Mouse (Mus musculus) heart, adult 2 months (tissue): ENCODE data around the gene S100a11. TPM values are rescaled to one million over a fixed set of nuclear protein-coding genes. Genes with fewer than 3 reads are reported as not detected.

Experiments used
- DNase-seq, 2 experiments: peaks; one replicate each; pipeline ENCODE4 v3.0.0; 2021
- H3K27ac ChIP-seq: fragments of 200-600 bp; 2 replicates; pipeline ENCODE4 v1.8.1; 2022
- H3K27me3 ChIP-seq: fragments of 200-500 bp; 2 replicates; pipeline ENCODE4 v1.6.1; 2012; ENCODE audit warnings: mild to moderate bottlenecking, low read length, inconsistent platforms, mixed read lengths; ENCODE audit not compliant: control insufficient read depth, insufficient read depth
- H3K36me3 ChIP-seq: fragments of 200-500 bp; 2 replicates; pipeline ENCODE4 v1.6.1; 2012; ENCODE audit warnings: low read length, inconsistent platforms; ENCODE audit not compliant: control insufficient read depth, insufficient read depth
- H3K4me1 ChIP-seq: fragments of 200-500 bp; 2 replicates; pipeline ENCODE4 v1.6.1; 2011; ENCODE audit warnings: low read length; ENCODE audit not compliant: control insufficient read depth, insufficient read depth
- H3K4me3 ChIP-seq: fragments of 200-600 bp; 2 replicates; pipeline ENCODE4 v1.8.1; 2022
- H3K79me2 ChIP-seq: fragments of 200-500 bp; replicated peaks from 2 replicates; pipeline ENCODE4 v1.6.1; 2012; ENCODE audit warnings: mild to moderate bottlenecking, inconsistent platforms, low read length, moderate library complexity, mixed read lengths; ENCODE audit not compliant: control insufficient read depth, insufficient read depth
- H3K9ac ChIP-seq: fragments of 200-500 bp; 2 replicates; pipeline ENCODE4 v1.6.1; 2012; ENCODE audit warnings: low read depth, mild to moderate bottlenecking, control low read depth, inconsistent platforms, low read length, mixed read lengths
- CTCF ChIP-seq: fragments of 200-600 bp; IDR thresholded peaks from 2 replicates; pipeline ENCODE4 v1.8.1; 2022; ENCODE audit warnings: antibody characterized with exemption, mild to moderate bottlenecking, moderate library complexity
- EP300 ChIP-seq: fragments of 200-500 bp; IDR thresholded peaks from 2 replicates; pipeline ENCODE4 v1.6.1; 2011; ENCODE audit warnings: low read depth, low read length, control low read depth; ENCODE audit not compliant: insufficient read depth
- POLR2A ChIP-seq: fragments of 200-500 bp; IDR thresholded peaks from 2 replicates; pipeline ENCODE4 v1.6.1; 2011; ENCODE audit warnings: mild to moderate bottlenecking, low read depth, low read length, control low read depth; ENCODE audit not compliant: insufficient read depth
- WGBS: fragments of 180-500 bp; shearing (Covaris S2); methylation state at CpG from one replicate; pipeline ENCODE4 v1.1.7; 2018; 5-methylcytosine and 5-hydroxymethylcytosine counted together
- intact Hi-C: fragments of 180-260 bp; cut with DNase I; formaldehyde crosslinking; loops from one replicate; pipeline ENCODE4 v1.15.1; 2025
- polyA plus RNA-seq: library from polyadenylated mRNA; depleted of rRNA; stranded (reverse); fragments of >200 nt; gene quantifications from 2 replicates; pipeline ENCODE4 v1.2.3, GENCODE M21; 2012
- total RNA-seq, 2 experiments: library from RNA; stranded (reverse); gene quantifications; 2 replicates each; pipeline ENCODE4 v1.2.3; 2021

S100a11 gene
- total and polyA plus RNA-seq, 3 experiments = 72.5 to 99.1 (median 73.7) TPM

DNA sequence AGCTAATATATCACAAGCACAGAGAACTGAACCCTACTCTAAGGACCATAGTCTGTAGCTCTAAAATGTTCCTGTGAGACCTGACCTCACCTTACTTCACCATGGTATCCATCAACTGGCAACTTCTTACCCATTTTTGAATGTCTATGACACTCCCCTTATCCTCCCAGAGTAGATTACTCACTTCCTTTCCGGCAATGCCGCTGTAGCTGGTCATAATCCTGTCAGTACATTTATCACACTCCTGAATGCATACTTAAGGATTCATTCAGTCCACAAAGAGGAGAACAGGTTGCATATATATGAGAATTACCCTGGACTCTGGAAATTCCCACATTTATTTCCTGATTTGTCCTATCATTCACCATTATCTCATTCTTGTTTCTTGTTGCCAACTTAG, 2.9 kb upstream of the S100a11 start:
- no peaks in the 10 kb centered on the region for H3K79me2 ChIP-seq
- peaks cover 2% of the 10 kb centered on the region for H3K4me1 ChIP-seq
- H3K9ac ChIP-seq = no peak overlapping the region
- TF ChIP-seq CTCF (no peak), EP300 (no peak)
- intact Hi-C loops = no loop called here
- 36% methylated on average over 2 of the region's 2 CpGs for WGBS
- H3K4me3 ChIP-seq = no peak overlapping the region
- no peak for DNase-seq
- no peaks in the 10 kb centered on the region for H3K36me3 ChIP-seq
- no peak overlapping the region for H3K27ac ChIP-seq
- H3K27me3 ChIP-seq = no peaks in the 10 kb centered on the region

GRCm38 (mm10) chr3:93519856-93520329, 395 bp upstream of the S100a11 start:
- 53% methylated on average over 5 of the region's 5 CpGs for WGBS
- H3K4me3 ChIP-seq = peak overlapping the region; percentile 72
- peaks cover 7% of the 10 kb centered on the region for H3K4me1 ChIP-seq
- intact Hi-C loops = no loop called here
- H3K27ac ChIP-seq = peak overlapping the region; percentile 84
- no peak overlapping the region for H3K9ac ChIP-seq
- DNase-seq = no peak
- H3K27me3 ChIP-seq = no peaks in the 10 kb centered on the region
- H3K36me3 ChIP-seq = peaks cover 6% of the 10 kb centered on the region; the same call in 1 of the 2 replicates
- no peak for TF ChIP-seq EP300
- no peak for TF ChIP-seq CTCF
- no peaks in the 10 kb centered on the region for H3K79me2 ChIP-seq

- peak overlapping the region; percentile 5; the same call in 1 of the 2 replicates for H3K9ac ChIP-seq
- H3K27me3 ChIP-seq = no peaks in the 10 kb centered on the region
- DNase-seq = peak; percentile 8 to 27
- H3K79me2 ChIP-seq = no peaks in the 10 kb centered on the region
- peak overlapping the region; percentile 84 for H3K27ac ChIP-seq
- 62% methylated on average over 8 of the region's 8 CpGs for WGBS
- H3K4me3 ChIP-seq = peak overlapping the region; percentile 72; the same call in 1 of the 2 replicates
- intact Hi-C loops = no loop called here
- TF ChIP-seq POLR2A = no peak
- no peak for TF ChIP-seq EP300
- TF ChIP-seq CTCF = no peak
- H3K36me3 ChIP-seq = peaks cover 6% of the 10 kb centered on the region; the same call in 1 of the 2 replicates
- peaks cover 7% of the 10 kb centered on the region for H3K4me1 ChIP-seq
Observed at GRCm38 (mm10) chr3:93521462-93522057, 1.3 kb downstream of the S100a11 start.

- Histone ChIP-seq H3K79me2 (no peaks in the 10 kb centered on the region), H3K27me3 (no peaks in the 10 kb centered on the region), H3K9ac (no peak overlapping the region), H3K4me3 (peak overlapping the region; percentile 35), H3K4me1 (peaks cover 7% of the 10 kb centered on the region), H3K36me3 (peaks cover 6% of the 10 kb centered on the region; the same call in 1 of the 2 replicates), H3K27ac (no peak overlapping the region)
- 25% methylated on average over 7 of the region's 7 CpGs for WGBS
- TF ChIP-seq POLR2A = no peak
- peak; percentile 99 for TF ChIP-seq CTCF
- 0 out of 2 replicates have a peak, but pooled peaks have one; percentile 40 for TF ChIP-seq EP300
- intact Hi-C loops = no loop called here
- peak; percentile 74 to 80 for DNase-seq
Observed at GRCm38 (mm10) chr3:93522611-93523010, 2.3 kb downstream of the S100a11 start.

GRCm38 (mm10) chr3:93527300-93527699, 7.0 kb downstream of the S100a11 start:
- intact Hi-C loops = no loop called here
- H3K9ac ChIP-seq = no peak overlapping the region
- peaks cover 6% of the 10 kb centered on the region; the same call in 1 of the 2 replicates for H3K36me3 ChIP-seq
- no peak for DNase-seq
- no peak overlapping the region for H3K27ac ChIP-seq
- H3K79me2 ChIP-seq = no peaks in the 10 kb centered on the region
- H3K27me3 ChIP-seq = no peaks in the 10 kb centered on the region
- TF ChIP-seq EP300 (no peak), POLR2A (no peak), CTCF (no peak)
- H3K4me3 ChIP-seq = no peak overlapping the region
- H3K4me1 ChIP-seq = peaks cover 5% of the 10 kb centered on the region
- 84% methylated on average over 3 of the region's 3 CpGs for WGBS

- H3K27me3 ChIP-seq = no peaks in the 10 kb centered on the region
- H3K4me3 ChIP-seq = no peak overlapping the region
- H3K79me2 ChIP-seq = no peaks in the 10 kb centered on the region
- H3K36me3 ChIP-seq = peaks cover 6% of the 10 kb centered on the region; the same call in 1 of the 2 replicates
- intact Hi-C loops = no loop called here
- H3K27ac ChIP-seq = no peak overlapping the region
- WGBS = 85% methylated on average over 5 of the region's 5 CpGs
- no peak for DNase-seq
- no peak overlapping the region for H3K9ac ChIP-seq
- H3K4me1 ChIP-seq = peaks cover 5% of the 10 kb centered on the region
- no peak for TF ChIP-seq POLR2A
- no peak for TF ChIP-seq CTCF
- no peak for TF ChIP-seq EP300
Observed at GRCm38 (mm10) chr3:93528807-93529206, 8.5 kb downstream of the S100a11 start.
